Mouse (Mus musculus) colon, adult 2 months (tissue): Measurements from ENCODE around the gene Ech1. TPM values are rescaled to one million over a fixed set of nuclear protein-coding genes. Genes with fewer than 3 reads are reported as not detected.

ENCODE experiments used
- polyA plus RNA-seq: library from polyadenylated mRNA; depleted of rRNA; stranded (reverse); fragments of >200 nt; gene quantifications from 2 replicates; pipeline ENCODE4 v1.2.3, GENCODE M21; 2012; rRNA removed

Gene Ech1
- 328 and 330 TPM in 2 replicates for polyA plus RNA-seq

GRCm38 (mm10) chr7:28824941-28825685, at the start of gene Ech1:
Ech1 (plus strand) TSS chr7:28825217.

GRCm38 (mm10) chr7:28788307-28789195, 36.5 kb upstream of the Ech1 start, which contains the start of gene Rinl:
Rinl (plus strand) TSS chr7:28788969.

DNA sequence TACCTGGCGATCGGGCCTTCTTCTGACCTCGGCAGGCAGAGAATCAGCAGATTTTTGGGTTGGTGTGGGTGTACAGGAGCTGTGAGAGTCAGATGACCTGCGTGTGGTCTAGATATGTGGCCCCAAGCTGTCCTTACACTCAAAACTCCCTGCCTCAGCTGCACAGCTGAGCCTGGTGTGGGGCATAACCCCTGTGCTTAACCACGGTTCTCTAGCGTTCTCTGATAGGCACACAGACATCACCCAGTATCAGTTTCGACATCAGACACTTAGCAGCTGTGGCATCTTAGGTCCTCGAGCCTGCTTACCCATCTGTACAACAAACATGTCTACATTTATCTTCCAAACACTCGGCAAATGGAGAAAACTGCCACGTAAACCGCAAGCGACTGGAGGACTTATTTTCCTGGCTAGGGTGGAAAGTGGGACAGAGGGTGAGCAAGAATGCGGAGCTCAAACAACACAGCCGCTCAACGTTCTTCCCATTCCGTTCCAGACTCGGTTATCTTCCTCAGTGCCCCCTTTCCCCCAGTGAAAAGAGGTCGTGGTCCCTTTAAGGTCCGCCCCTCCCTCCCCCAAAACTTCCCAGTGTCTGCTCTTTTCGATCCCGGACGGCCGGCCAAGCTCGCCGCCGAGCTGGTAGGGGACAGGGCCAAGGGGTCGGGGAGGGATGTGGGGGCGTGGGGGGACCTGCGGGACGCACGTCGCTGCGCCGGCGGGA, 16.6 kb upstream of the Ech1 start, which contains the start of gene Hnrnpl:
TSS of gene Hnrnpl (plus strand) at position 321 of the 721 bp plus-strand sequence.

GRCm38 (mm10) chr7:28833723-28834347, 8.8 kb downstream of the Ech1 start, which contains the start of gene Lgals4:
Lgals4 (plus strand) TSS chr7:28833854.

GRCm38 (mm10) chr7:28863540-28863939, 38.5 kb downstream of the Ech1 start, which contains the start of gene Lgals7:
Lgals7 (plus strand) TSS chr7:28863853.

GRCm38 (mm10) chr7:28881199-28881598, 56.2 kb downstream of the Ech1 start, which contains the start of gene Capn12:
Capn12 (plus strand) TSS chr7:28881422.

Other genes with a start within 250 kb of the Ech1 start
- 99.8 and 116 TPM in 2 replicates for gene Samd4b, start 227.1 kb upstream of the Ech1 start, polyA plus RNA-seq
- 106 and 117 TPM in 2 replicates for gene Pak4, start 227.0 kb upstream of the Ech1 start, polyA plus RNA-seq
- gene Acp7, start 193.9 kb upstream of the Ech1 start, polyA plus RNA-seq: not detected in 2 replicates
- 5.7 and 6.3 TPM in 2 replicates for gene Fbxo27, start 132.4 kb upstream of the Ech1 start, polyA plus RNA-seq
- gene Fbxo17, start 108.4 kb upstream of the Ech1 start, polyA plus RNA-seq: 3.8 and 5.6 TPM in 2 replicates
- gene Mrps12, start 83.4 kb upstream of the Ech1 start, polyA plus RNA-seq: 99.3 and 121 TPM in 2 replicates
- 24.4 and 27.2 TPM in 2 replicates for gene Sars2, start 83.2 kb upstream of the Ech1 start, polyA plus RNA-seq
- 0.10 TPM in 1 of 2 replicates, not detected in the other for gene Ccer2, start 69.0 kb upstream of the Ech1 start, polyA plus RNA-seq
- gene Sirt2, start 58.5 kb upstream of the Ech1 start, polyA plus RNA-seq: 56.6 and 62.7 TPM in 2 replicates
- gene Nfkbib, start 57.7 kb upstream of the Ech1 start, polyA plus RNA-seq: 77.5 and 94.6 TPM in 2 replicates
- gene Rinl, start 36.2 kb upstream of the Ech1 start, polyA plus RNA-seq: 2.8 and 3.5 TPM in 2 replicates
- gene Hnrnpl, start 16.7 kb upstream of the Ech1 start, polyA plus RNA-seq: 164 and 188 TPM in 2 replicates
- gene Lgals4, start 8.6 kb downstream of the Ech1 start, polyA plus RNA-seq: 3,828 and 4,206 TPM in 2 replicates
- 0.43 and 1.5 TPM in 2 replicates for gene Lgals7, start 38.6 kb downstream of the Ech1 start, polyA plus RNA-seq
- gene Capn12, start 56.2 kb downstream of the Ech1 start, polyA plus RNA-seq: 0.58 and 0.71 TPM in 2 replicates
- gene Actn4, start 137.1 kb downstream of the Ech1 start, polyA plus RNA-seq: 736 and 739 TPM in 2 replicates
- 191 and 246 TPM in 2 replicates for gene Eif3k, start 156.6 kb downstream of the Ech1 start, polyA plus RNA-seq
- 8.9 and 10.3 TPM in 2 replicates for gene Map4k1, start 156.8 kb downstream of the Ech1 start, polyA plus RNA-seq